Mouse (Mus musculus) hindbrain, embryonic 16.5 days (tissue): Measurements from ENCODE around the gene Rims1. TPM values are rescaled to one million over a fixed set of nuclear protein-coding genes. Genes with fewer than 3 reads are reported as not detected.

Source experiments
- ATAC-seq: fragments of 200-750 bp; cut with Nextera tagmentation; 2 replicates; pipeline ENCODE4 v1.8.0; 2017; ENCODE audit warnings: moderate TSS enrichment, moderate library complexity
- H3K27ac ChIP-seq: fragments of 300-500 bp; sonication (generic); 2 replicates; pipeline ENCODE4 v1.5.1; 2014; ENCODE audit warnings: low read depth, mild to moderate bottlenecking, control low read depth, low read length, moderate library complexity
- H3K27me3 ChIP-seq: fragments of 300-500 bp; sonication (generic); replicated peaks from 2 replicates; pipeline ENCODE4 v1.6.1; 2014; ENCODE audit warnings: low read length; ENCODE audit not compliant: control insufficient read depth, insufficient read depth
- H3K36me3 ChIP-seq: fragments of 300-500 bp; sonication (generic); 2 replicates; pipeline ENCODE4 v1.6.1; 2014; ENCODE audit warnings: mild to moderate bottlenecking, low read length, moderate library complexity, mixed read lengths; ENCODE audit not compliant: control insufficient read depth, insufficient read depth
- H3K4me1 ChIP-seq: fragments of 300-500 bp; sonication (generic); 2 replicates; pipeline ENCODE4 v1.6.1; 2014; ENCODE audit warnings: low read depth, low read length; ENCODE audit not compliant: control insufficient read depth, insufficient read depth
- H3K4me2 ChIP-seq: fragments of 300-500 bp; sonication (generic); 2 replicates; pipeline ENCODE4 v1.6.1; 2014; ENCODE audit warnings: mild to moderate bottlenecking, low read length, control low read depth, moderate library complexity
- H3K4me3 ChIP-seq: fragments of 300-500 bp; sonication (generic); 2 replicates; pipeline ENCODE4 v1.5.1; 2014; ENCODE audit warnings: mild to moderate bottlenecking, low read length, control low read depth, moderate library complexity
- H3K9ac ChIP-seq: fragments of 300-500 bp; sonication (generic); 2 replicates; pipeline ENCODE4 v1.6.1; 2014; ENCODE audit warnings: low read depth, mild to moderate bottlenecking, control low read depth, low read length, moderate library complexity
- H3K9me3 ChIP-seq: fragments of 300-500 bp; sonication (generic); 2 replicates; pipeline ENCODE4 v1.6.1; 2014; ENCODE audit warnings: mild to moderate bottlenecking, low read length, moderate library complexity; ENCODE audit not compliant: control insufficient read depth
- whole genome bisulfite sequencing: fragments of 180-500 bp; shearing (Covaris S2); extraction: QIAGEN DNeasy Blood & Tissue Kit; methylation state at CpG from one replicate; pipeline ENCODE4 v1.1.7; 2014; 5-methylcytosine and 5-hydroxymethylcytosine counted together
- polyA plus RNA-seq: library from polyadenylated mRNA; unstranded; fragments of >200 nt; fragmentation: Nextera tagmentation; extraction: Ambion mirVana; gene quantifications from 2 replicates; pipeline ENCODE4 v1.2.1, GENCODE M21; 2015

Gene Rims1
- polyA plus RNA-seq, 1 experiment from 2014 or later = 13.8 TPM

GRCm38 (mm10) chr1:22248898-22249386, 556.9 kb downstream of the Rims1 start:
- Histone ChIP-seq H3K27ac (no peak overlapping the region), H3K4me3 (no peak overlapping the region), H3K9me3 (no peaks in the 10 kb centered on the region), H3K4me1 (no peaks in the 10 kb centered on the region), H3K9ac (no peak overlapping the region), H3K36me3 (no peaks in the 10 kb centered on the region), H3K27me3 (no peaks in the 10 kb centered on the region), H3K4me2 (no peak overlapping the region)
- ATAC-seq = no peak

GRCm38 (mm10) chr1:22245748-22246147, 560.0 kb downstream of the Rims1 start:
- no peaks in the 10 kb centered on the region for H3K4me1 ChIP-seq
- H3K27ac ChIP-seq = no peak overlapping the region
- H3K4me3 ChIP-seq = no peak overlapping the region
- H3K9ac ChIP-seq = no peak overlapping the region
- no peaks in the 10 kb centered on the region for H3K36me3 ChIP-seq
- H3K9me3 ChIP-seq = no peaks in the 10 kb centered on the region
- no peak for ATAC-seq
- WGBS = 83% methylated on average over 2 of the region's 2 CpGs
- H3K27me3 ChIP-seq = no peaks in the 10 kb centered on the region
- no peak overlapping the region for H3K4me2 ChIP-seq
